Mouse (Mus musculus) kidney, postnatal 10 days (tissue): ENCODE data around the gene Cidec.
A peak's percentile ranks its signal among the peaks of the same experiment; 100 is the strongest.

Source experiments
- DNase-seq: peaks from one replicate; pipeline ENCODE4 v3.0.0; 2021; ENCODE audit warnings: mixed read lengths

Cidec gene

GRCm38 (mm10) chr6:113435664-113436205, at the start of gene Cidec:
TSS of gene Cidec (minus strand) at chr6:113435760.
- DNase-seq, result no peak

- DNase-seq, result peak; percentile 43
These were observed 48.2 kb upstream of the Cidec start for GRCm38 (mm10) chr6:113483729-113484128.

- peak; percentile 96 for DNase-seq
These were observed 47.6 kb upstream of the Cidec start, which contains the start of gene Creld1 for GRCm38 (mm10) chr6:113483100-113483615. TSS of gene Creld1 (plus strand) at chr6:113483297.

- peak; percentile 58 for DNase-seq
These were observed 47.0 kb upstream of the Cidec start for GRCm38 (mm10) chr6:113482477-113483099.

- DNase-seq, result peak; percentile 54
These were observed 45.2 kb upstream of the Cidec start for GRCm38 (mm10) chr6:113480555-113481373.

- DNase-seq, result peak; percentile 30
These were observed 43.3 kb upstream of the Cidec start for GRCm38 (mm10) chr6:113478906-113479305.

- no peak for DNase-seq
These were observed 41.8 kb upstream of the Cidec start for GRCm38 (mm10) chr6:113477353-113477752.

GRCm38 (mm10) chr6:113473715-113474114, 38.2 kb upstream of the Cidec start:
- no peak for DNase-seq

GRCm38 (mm10) chr6:113473246-113473645, 37.7 kb upstream of the Cidec start:
- DNase-seq, result no peak

GRCm38 (mm10) chr6:113472061-113472460, 36.5 kb upstream of the Cidec start:
- DNase-seq, result peak; percentile 19

- peak; percentile 82 for DNase-seq
These were observed 35.9 kb upstream of the Cidec start, which contains the start of gene Il17rc for GRCm38 (mm10) chr6:113471297-113471936. TSS of gene Il17rc (plus strand) at chr6:113471427.

GRCm38 (mm10) chr6:113469432-113469831, 33.9 kb upstream of the Cidec start:
- DNase-seq, result peak; percentile 91

GRCm38 (mm10) chr6:113469021-113469420, 33.5 kb upstream of the Cidec start:
- peak; percentile 85 for DNase-seq

- no peak for DNase-seq
These were observed 33.0 kb upstream of the Cidec start for GRCm38 (mm10) chr6:113468512-113468911.

GRCm38 (mm10) chr6:113465602-113466001, 30.0 kb upstream of the Cidec start:
- peak; percentile 40 for DNase-seq

- DNase-seq, result no peak
These were observed 28.5 kb upstream of the Cidec start for GRCm38 (mm10) chr6:113464040-113464439.

GRCm38 (mm10) chr6:113458635-113459034, 23.1 kb upstream of the Cidec start:
- DNase-seq, result peak; percentile 58

GRCm38 (mm10) chr6:113457952-113458534, 22.5 kb upstream of the Cidec start, which contains the start of gene Il17re:
TSS of gene Il17re (plus strand) at chr6:113458484.
- no peak for DNase-seq

GRCm38 (mm10) chr6:113455007-113455406, 19.4 kb upstream of the Cidec start:
- no peak for DNase-seq

- no peak for DNase-seq
These were observed 16.3 kb upstream of the Cidec start for GRCm38 (mm10) chr6:113451839-113452238.

- no peak for DNase-seq
These were observed 12.1 kb upstream of the Cidec start for GRCm38 (mm10) chr6:113447639-113448038.

- no peak for DNase-seq
These were observed 8.8 kb upstream of the Cidec start for GRCm38 (mm10) chr6:113444207-113444965.
